Mouse (Mus musculus): ENCODE data around the gene Olfr525. TPM values are rescaled to one million over a fixed set of nuclear protein-coding genes. Genes with fewer than 3 reads are reported as not detected.

Olfr525 gene
- polyA plus RNA-seq (2015; fragmentation: Nextera tagmentation; extraction: Ambion mirVana): not detected in 2 replicates

GRCm38 (mm10) chr7:140320558-140320957 lies at the start of gene Olfr525:
Gene Olfr525, plus strand, starts transcription at chr7:140320858.
- Histone ChIP-seq H3K4me2 (ENCODE audit: low read length) (no peak within 1 kb of the TSS), H3K36me3 (ENCODE audit: insufficient read depth, low read length) (no peaks in the 10 kb centered on the region), H3K4me1 (replicated peaks; ENCODE audit: insufficient read depth, low read length) (no peaks in the 10 kb centered on the region), H3K9me3 (replicated peaks; ENCODE audit: low read length) (no peaks in the 10 kb centered on the region), H3K4me3 (replicated peaks; ENCODE audit: low read depth, low read length) (no peak within 1 kb of the TSS), H3K27ac (no peak within 1 kb of the TSS), H3K27me3 (ENCODE audit: insufficient read depth, low read length) (no peaks in the 10 kb centered on the region), H3K9ac (ENCODE audit: low read depth, low read length) (no peak within 1 kb of the TSS)
- no peak for TF ChIP-seq CTCF (IDR thresholded peaks at IDR 0.05; ENCODE audit: low read depth)
- ATAC-seq (replicated peaks; ENCODE audit: low FRiP score, low read depth): no peak
- no peak for DNase-seq (ENCODE audit: low spot score)
- WGBS: 50% methylated on average over 1 of the region's 1 CpGs

GRCm38 (mm10) chr7:140295746-140296145 lies 24.9 kb upstream of the Olfr525 start:
- DNase-seq (ENCODE audit: low spot score) (no peak), ATAC-seq (replicated peaks; ENCODE audit: low FRiP score, low read depth) (no peak)
- no peak overlapping the region for H3K4me3 ChIP-seq (replicated peaks; ENCODE audit: low read depth, low read length)
- no peaks in the 10 kb centered on the region for H3K36me3 ChIP-seq (ENCODE audit: insufficient read depth, low read length)
- no peak overlapping the region for H3K27ac ChIP-seq
- no peak overlapping the region for H3K4me2 ChIP-seq (ENCODE audit: low read length)
- H3K27me3 ChIP-seq (ENCODE audit: insufficient read depth, low read length): no peaks in the 10 kb centered on the region
- 91% methylated on average over 9 of the region's 9 CpGs for WGBS
- TF ChIP-seq CTCF (IDR thresholded peaks at IDR 0.05; ENCODE audit: low read depth): no peak
- no peaks in the 10 kb centered on the region for H3K9me3 ChIP-seq (replicated peaks; ENCODE audit: low read length)
- H3K4me1 ChIP-seq (replicated peaks; ENCODE audit: insufficient read depth, low read length): no peaks in the 10 kb centered on the region
- H3K9ac ChIP-seq (ENCODE audit: low read depth, low read length): no peak overlapping the region

GRCm38 (mm10) chr7:140296876-140297275 lies 23.8 kb upstream of the Olfr525 start:
- WGBS: 73% methylated on average over 6 of the region's 6 CpGs
- Histone ChIP-seq H3K9ac (ENCODE audit: low read depth, low read length) (no peak overlapping the region), H3K27ac (no peak overlapping the region), H3K4me2 (ENCODE audit: low read length) (no peak overlapping the region), H3K36me3 (ENCODE audit: insufficient read depth, low read length) (no peaks in the 10 kb centered on the region), H3K27me3 (ENCODE audit: insufficient read depth, low read length) (no peaks in the 10 kb centered on the region), H3K4me3 (replicated peaks; ENCODE audit: low read depth, low read length) (no peak overlapping the region), H3K9me3 (replicated peaks; ENCODE audit: low read length) (no peaks in the 10 kb centered on the region), H3K4me1 (replicated peaks; ENCODE audit: insufficient read depth, low read length) (no peaks in the 10 kb centered on the region)
- no peak for ATAC-seq (replicated peaks; ENCODE audit: low FRiP score, low read depth)
- TF ChIP-seq CTCF (IDR thresholded peaks at IDR 0.05; ENCODE audit: low read depth): no peak
- no peak for DNase-seq (ENCODE audit: low spot score)

GRCm38 (mm10) chr7:140299416-140299815 lies 21.2 kb upstream of the Olfr525 start:
- TF ChIP-seq CTCF (IDR thresholded peaks at IDR 0.05; ENCODE audit: low read depth): no peak
- ATAC-seq (replicated peaks; ENCODE audit: low FRiP score, low read depth): no peak
- no peak overlapping the region for H3K4me2 ChIP-seq (ENCODE audit: low read length)
- no peaks in the 10 kb centered on the region for H3K27me3 ChIP-seq (ENCODE audit: insufficient read depth, low read length)
- no peaks in the 10 kb centered on the region for H3K4me1 ChIP-seq (replicated peaks; ENCODE audit: insufficient read depth, low read length)
- 87% methylated on average over 3 of the region's 3 CpGs for WGBS
- H3K36me3 ChIP-seq (ENCODE audit: insufficient read depth, low read length): no peaks in the 10 kb centered on the region
- no peak overlapping the region for H3K9ac ChIP-seq (ENCODE audit: low read depth, low read length)
- DNase-seq (ENCODE audit: low spot score): no peak
- no peaks in the 10 kb centered on the region for H3K9me3 ChIP-seq (replicated peaks; ENCODE audit: low read length)
- no peak overlapping the region for H3K27ac ChIP-seq
- H3K4me3 ChIP-seq (replicated peaks; ENCODE audit: low read depth, low read length): no peak overlapping the region

GRCm38 (mm10) chr7:140319861-140320385 lies 735 bp upstream of the Olfr525 start:
- 66% methylated on average over 3 of the region's 3 CpGs for WGBS
- ATAC-seq (replicated peaks; ENCODE audit: low FRiP score, low read depth) (no peak), DNase-seq (ENCODE audit: low spot score) (no peak)
- Histone ChIP-seq H3K9me3 (replicated peaks; ENCODE audit: low read length) (no peaks in the 10 kb centered on the region), H3K9ac (ENCODE audit: low read depth, low read length) (no peak overlapping the region), H3K36me3 (ENCODE audit: insufficient read depth, low read length) (no peaks in the 10 kb centered on the region), H3K4me1 (replicated peaks; ENCODE audit: insufficient read depth, low read length) (no peaks in the 10 kb centered on the region), H3K4me2 (ENCODE audit: low read length) (no peak overlapping the region), H3K4me3 (replicated peaks; ENCODE audit: low read depth, low read length) (no peak overlapping the region), H3K27ac (no peak overlapping the region), H3K27me3 (ENCODE audit: insufficient read depth, low read length) (no peaks in the 10 kb centered on the region)
- TF ChIP-seq CTCF (IDR thresholded peaks at IDR 0.05; ENCODE audit: low read depth): no peak

- Histone ChIP-seq H3K36me3 (ENCODE audit: insufficient read depth, low read length) (no peaks in the 10 kb centered on the region), H3K4me3 (replicated peaks; ENCODE audit: low read depth, low read length) (no peak overlapping the region), H3K4me1 (replicated peaks; ENCODE audit: insufficient read depth, low read length) (no peaks in the 10 kb centered on the region), H3K9me3 (replicated peaks; ENCODE audit: low read length) (no peaks in the 10 kb centered on the region), H3K27ac (no peak overlapping the region), H3K9ac (ENCODE audit: low read depth, low read length) (no peak overlapping the region), H3K27me3 (ENCODE audit: insufficient read depth, low read length) (no peaks in the 10 kb centered on the region), H3K4me2 (ENCODE audit: low read length) (no peak overlapping the region)
- DNase-seq (ENCODE audit: low spot score): no peak
- TF ChIP-seq CTCF (IDR thresholded peaks at IDR 0.05; ENCODE audit: low read depth): no peak
- no peak for ATAC-seq (replicated peaks; ENCODE audit: low FRiP score, low read depth)
Measured at GRCm38 (mm10) chr7:140321135-140321534, 477 bp downstream of the Olfr525 start.

- H3K27me3 ChIP-seq (ENCODE audit: insufficient read depth, low read length): no peaks in the 10 kb centered on the region
- H3K36me3 ChIP-seq (ENCODE audit: insufficient read depth, low read length): no peaks in the 10 kb centered on the region
- H3K4me3 ChIP-seq (replicated peaks; ENCODE audit: low read depth, low read length): no peak overlapping the region
- H3K9ac ChIP-seq (ENCODE audit: low read depth, low read length): no peak overlapping the region
- DNase-seq (ENCODE audit: low spot score) (no peak), ATAC-seq (replicated peaks; ENCODE audit: low FRiP score, low read depth) (no peak)
- no peaks in the 10 kb centered on the region for H3K9me3 ChIP-seq (replicated peaks; ENCODE audit: low read length)
- no peaks in the 10 kb centered on the region for H3K4me1 ChIP-seq (replicated peaks; ENCODE audit: insufficient read depth, low read length)
- no peak for TF ChIP-seq CTCF (IDR thresholded peaks at IDR 0.05; ENCODE audit: low read depth)
- WGBS: 25% methylated on average over 1 of the region's 1 CpGs
- no peak overlapping the region for H3K4me2 ChIP-seq (ENCODE audit: low read length)
- H3K27ac ChIP-seq: no peak overlapping the region
Measured at GRCm38 (mm10) chr7:140329766-140330304, 9.2 kb downstream of the Olfr525 start.

Data from kidney, postnatal 0 days (tissue).